Mouse (Mus musculus) A20 (cell line): ENCODE results near the gene Ntrk2.

ENCODE experiments used
- DNase-seq: peaks from one replicate; pipeline ENCODE4 v3.0.0-alpha.2; 2011; ENCODE audit warnings: low read depth, low spot score

The Ntrk2 gene

GRCm38 (mm10) chr13:58806397-58806892, at the start of gene Ntrk2:
Gene Ntrk2 (plus strand): TSS chr13:58806569.
- no peak for DNase-seq

DNA sequence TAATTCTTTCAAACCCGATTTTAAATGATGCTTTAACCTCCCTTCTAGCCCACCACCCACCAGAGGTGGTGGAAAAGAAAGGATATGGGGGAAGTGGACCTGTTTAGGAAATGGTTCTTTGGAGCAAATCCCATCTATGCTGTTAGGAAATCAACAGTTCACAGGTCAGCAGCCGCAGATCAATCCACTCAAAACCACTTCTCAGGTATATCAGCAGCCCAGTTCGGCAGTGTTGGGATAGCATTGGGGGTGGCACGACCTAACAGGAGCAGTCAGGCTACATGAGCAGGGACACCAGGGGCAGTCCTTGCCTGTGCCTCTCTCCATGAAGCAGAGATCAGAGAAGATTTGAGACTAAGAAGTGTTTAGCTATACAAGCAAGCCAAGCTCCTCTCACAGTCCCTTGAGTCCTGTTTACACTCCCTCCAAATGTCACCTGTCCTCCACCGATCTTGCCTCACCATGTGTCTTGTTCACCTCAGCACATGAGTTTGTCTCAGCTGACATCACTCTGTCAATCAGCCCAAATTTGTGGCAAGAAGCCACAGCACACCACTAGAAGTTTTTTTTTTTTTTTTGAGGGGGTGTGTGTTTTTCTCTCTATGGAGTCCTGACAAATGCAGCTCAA, 45.3 kb upstream of the Ntrk2 start:
- DNase-seq = no peak

GRCm38 (mm10) chr13:58768258-58768657, 38.1 kb upstream of the Ntrk2 start:
- DNase-seq = no peak

- no peak for DNase-seq
Observed at GRCm38 (mm10) chr13:58769438-58769837, 36.9 kb upstream of the Ntrk2 start.

DNA sequence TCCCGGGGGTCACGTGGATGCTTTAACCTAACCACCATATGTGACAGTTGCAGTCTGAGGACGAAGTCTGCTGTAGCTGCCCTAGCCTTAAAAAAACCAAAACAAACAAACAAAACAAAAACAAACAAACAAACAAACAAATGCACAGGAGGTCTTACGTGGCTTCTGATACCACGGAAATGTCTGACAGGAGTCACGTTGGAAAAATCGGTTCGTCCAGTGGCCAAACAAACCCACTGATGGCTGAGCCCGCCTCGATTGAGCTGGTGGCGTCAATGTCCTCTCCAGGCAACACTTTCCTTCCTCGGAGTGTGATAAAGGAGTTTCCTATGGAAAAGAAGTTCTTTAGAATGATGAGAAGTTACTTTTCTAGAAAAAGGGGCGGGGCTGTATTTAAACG, 27.1 kb upstream of the Ntrk2 start:
- DNase-seq = no peak

DNA sequence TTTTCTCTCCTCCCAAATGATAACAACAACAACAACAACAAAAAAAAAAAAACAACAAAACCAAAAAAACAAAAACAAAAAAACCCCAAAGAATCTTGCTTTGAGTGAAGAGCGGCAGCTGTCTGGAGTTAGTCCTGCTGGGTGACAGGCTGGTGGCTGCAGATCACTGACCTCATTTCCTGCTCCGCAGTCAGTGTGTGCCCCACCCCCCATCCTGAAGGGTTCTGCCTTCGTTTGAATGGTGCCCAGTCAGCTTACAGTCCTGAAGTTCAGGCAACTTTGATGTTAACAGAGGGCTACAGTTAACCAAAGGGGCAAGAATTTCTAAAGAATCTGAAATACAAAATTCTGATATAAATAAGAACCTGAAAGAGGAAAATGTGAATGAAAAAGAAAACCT, 19.9 kb upstream of the Ntrk2 start:
- no peak for DNase-seq

DNA sequence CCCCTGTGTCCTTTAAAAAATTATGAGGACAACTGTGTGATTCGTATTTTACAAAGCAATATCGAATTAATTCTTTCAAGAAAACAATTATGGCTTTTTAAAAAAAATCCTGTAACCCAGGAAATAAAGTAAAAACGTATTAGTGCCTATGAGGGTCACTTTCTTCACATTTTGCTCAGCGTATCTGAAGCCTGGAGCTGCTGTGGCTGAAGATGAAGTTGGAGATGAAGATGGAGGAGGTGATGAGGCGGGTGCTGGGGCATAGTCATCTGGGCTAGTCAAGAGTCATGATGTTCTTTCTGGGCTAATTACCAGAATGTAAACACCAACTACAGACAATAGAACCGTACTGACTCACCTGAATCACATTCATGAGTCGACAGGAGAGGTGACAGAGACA, 15.6 kb upstream of the Ntrk2 start:
- no peak for DNase-seq

DNA sequence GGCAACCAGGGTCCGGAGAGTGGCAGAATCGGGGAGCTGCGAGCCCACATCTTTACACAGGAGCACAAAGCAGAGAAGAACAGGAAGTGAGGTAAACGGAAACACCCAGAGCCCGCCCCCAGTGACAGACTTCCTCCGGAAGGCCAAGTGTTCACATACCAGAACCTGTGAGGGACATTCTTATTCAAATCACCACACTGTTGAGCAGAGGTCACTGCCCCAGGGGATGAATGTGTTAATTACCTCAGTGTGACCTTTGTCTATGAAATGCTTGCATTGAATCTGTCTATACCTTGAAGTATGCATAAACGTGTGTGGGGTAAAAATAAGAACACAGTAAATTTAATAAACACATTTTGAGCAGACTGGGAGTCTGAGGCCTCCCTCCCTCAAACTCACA, 9.0 kb upstream of the Ntrk2 start:
- no peak for DNase-seq

- no peak for DNase-seq
Observed at GRCm38 (mm10) chr13:58801291-58801690, 5.1 kb upstream of the Ntrk2 start.

DNA sequence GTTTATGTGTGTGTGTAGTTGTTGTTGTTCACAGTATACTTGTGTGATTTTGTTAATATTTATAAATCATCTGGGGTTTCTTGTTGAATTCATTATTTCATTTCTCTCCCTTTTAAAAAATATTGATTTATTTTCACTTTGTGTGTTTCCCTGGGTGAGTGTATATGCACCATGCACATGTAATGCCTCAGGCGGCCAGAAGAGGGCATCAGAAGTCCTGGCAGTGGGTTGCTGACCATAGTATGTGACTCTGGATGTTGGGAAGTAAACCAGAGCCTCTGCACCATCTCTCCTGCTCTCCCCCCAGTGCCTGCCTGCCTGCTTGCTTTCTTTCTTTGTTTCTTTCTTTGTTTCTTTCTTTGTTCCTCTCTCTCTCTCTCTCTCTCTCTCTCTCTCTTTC, 2.5 kb upstream of the Ntrk2 start:
- DNase-seq = no peak

DNA sequence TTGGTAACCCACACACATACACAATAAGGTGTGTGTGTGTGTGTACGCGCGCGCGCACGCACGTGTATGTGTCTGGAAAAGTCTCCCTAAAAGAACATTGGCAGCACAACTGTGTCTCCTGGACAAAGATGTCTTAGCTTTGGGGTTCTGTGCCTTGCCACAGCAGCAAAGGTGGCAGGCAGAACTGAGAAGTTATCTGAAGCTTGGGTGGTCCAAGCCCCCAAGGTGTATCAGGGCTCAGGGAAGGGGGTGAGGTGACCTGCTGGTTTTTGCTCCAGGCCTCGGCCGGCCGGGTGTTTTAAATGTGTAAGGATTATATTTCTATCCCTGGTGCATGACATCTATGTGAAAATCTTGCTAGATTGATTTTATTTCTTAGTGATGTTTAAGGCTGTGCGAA, 536 bp upstream of the Ntrk2 start:
- no peak for DNase-seq

DNA sequence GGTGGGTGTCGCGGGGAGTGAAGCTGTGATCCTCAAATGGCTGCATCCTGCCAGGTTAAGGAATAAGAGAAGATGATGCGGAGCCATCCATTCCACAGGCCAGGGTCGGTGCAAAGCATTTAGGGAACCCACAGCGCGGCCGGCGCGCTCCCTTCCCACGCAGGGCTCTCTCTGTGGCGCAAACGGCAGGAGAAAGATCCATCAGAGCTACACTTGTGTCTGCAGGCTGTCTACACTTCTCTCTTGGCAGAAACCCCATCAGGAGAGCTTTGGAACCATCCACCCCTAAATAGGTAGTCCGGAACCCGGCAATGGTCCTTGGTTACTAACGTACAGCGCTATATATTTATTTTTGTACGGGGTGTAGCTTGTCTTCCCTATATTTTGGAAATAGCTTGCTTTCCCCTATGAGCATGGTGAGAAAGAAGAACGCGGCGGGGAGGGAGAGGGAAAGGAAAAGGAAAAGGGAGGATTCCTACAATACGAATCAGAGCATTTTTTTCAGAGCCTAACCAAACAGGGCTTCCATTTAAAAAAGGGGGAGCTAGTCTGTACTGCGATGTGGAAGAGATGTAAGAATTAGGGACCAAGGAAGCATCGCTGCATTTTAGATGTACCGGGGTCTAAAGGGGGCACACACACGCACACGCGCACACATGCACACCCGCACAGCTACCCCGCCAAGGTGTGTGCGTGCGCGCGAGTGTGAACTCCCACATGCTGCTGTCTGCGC, 693 bp downstream of the Ntrk2 start:
- DNase-seq = no peak

- DNase-seq = no peak
Observed at GRCm38 (mm10) chr13:58807629-58808363, 1.4 kb downstream of the Ntrk2 start.

DNA sequence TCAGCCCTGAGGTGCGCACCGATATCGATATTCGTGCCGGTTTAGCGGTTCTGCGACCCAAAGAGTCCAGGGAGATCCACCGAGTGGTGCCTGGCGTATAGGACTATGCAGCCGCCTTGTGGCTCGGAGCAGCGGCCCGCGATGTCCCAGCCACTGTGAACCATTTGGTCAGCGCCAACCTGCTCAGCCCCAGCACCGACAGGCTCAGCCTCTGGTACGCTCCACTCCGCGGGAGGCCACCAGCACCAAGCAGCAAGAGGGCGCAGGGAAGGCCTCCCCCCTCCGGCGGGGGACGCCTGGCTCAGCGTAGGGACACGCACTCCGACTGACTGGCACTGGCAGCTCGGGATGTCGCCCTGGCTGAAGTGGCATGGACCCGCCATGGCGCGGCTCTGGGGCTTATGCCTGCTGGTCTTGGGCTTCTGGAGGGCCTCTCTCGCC, 2.0 kb downstream of the Ntrk2 start:
- no peak for DNase-seq

DNA sequence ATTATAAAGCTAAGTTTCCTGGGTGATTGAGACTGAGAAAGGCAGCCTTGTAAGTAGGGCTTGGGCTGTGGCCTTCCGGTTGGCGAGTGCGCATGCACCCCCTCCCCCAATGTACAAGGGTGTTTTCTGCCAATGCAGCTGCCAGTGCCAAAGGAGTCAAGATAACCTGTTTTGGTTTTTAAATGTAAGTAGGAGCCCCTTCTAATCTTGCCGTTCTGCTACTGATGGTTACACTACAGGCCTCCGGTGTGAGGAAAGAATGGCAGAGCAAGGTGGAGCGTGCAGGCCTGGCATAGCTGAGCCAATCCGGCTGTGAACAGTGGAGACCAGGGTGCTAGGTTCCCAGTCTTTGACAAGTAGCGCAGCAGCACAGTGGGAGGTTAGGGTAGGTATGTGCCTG, 3.6 kb downstream of the Ntrk2 start:
- DNase-seq = no peak

DNA sequence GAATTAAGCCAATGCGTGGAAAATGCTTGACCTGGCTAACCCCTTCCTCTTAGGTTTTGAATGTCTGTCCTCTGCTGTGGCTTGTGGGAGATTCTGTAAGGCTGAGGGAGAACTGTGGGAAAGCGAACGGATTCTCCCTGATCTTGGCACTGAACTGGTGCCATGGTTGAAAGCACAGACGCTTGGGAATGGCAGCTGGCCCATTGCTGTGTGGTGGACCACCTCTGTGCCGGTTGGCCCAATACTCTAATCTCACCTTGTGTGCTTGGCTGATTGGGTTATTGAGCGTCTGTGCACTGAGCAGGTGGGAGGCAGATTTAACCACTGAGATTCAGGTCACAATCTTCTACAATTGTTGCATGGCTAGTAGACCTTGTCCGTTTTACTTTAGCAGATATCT, 18.4 kb downstream of the Ntrk2 start:
- DNase-seq = no peak

GRCm38 (mm10) chr13:58826356-58827197, 20.2 kb downstream of the Ntrk2 start:
- DNase-seq = no peak

DNA sequence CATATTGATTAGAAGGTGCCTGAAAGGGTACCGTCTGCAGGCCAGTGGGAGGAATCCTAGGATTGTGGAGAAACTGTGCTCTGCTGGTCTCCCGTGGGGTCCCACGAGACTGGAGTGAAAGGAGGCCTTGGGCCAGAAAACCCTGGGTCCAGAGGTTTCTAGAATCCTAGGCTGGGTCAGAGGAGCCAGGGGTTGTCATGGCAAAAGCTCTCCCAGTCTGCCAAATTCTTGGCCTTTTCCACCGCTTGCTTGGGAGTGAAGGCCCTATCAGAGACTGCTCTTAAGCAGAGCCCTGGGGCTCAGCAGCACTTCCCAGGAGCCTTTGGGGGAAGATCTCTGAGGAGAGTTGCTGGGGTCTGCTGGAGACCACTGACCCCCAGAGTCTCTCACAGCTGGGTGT, 25.6 kb downstream of the Ntrk2 start:
- no peak for DNase-seq

- DNase-seq = no peak
Observed at GRCm38 (mm10) chr13:58834726-58835125, 28.4 kb downstream of the Ntrk2 start.

DNA sequence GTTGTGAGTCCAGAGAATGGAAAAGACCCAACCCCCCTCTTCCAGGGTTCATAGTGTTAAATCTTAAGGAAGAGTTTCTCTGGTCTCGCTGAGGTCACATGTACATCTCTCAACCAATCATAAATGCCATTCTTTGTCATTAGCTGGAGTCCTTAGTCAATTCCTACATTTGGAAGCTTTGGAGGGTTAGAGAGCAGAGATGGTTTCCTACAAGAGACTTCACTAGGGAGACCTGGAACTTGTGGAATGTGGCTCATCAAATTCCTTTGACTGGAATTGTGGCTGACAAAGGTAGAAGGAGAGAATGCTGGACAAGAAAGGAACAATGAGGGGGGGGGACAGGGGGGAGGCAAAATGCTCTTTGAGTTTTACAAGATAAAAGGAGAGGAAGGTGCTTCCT, 30.5 kb downstream of the Ntrk2 start:
- no peak for DNase-seq

DNA sequence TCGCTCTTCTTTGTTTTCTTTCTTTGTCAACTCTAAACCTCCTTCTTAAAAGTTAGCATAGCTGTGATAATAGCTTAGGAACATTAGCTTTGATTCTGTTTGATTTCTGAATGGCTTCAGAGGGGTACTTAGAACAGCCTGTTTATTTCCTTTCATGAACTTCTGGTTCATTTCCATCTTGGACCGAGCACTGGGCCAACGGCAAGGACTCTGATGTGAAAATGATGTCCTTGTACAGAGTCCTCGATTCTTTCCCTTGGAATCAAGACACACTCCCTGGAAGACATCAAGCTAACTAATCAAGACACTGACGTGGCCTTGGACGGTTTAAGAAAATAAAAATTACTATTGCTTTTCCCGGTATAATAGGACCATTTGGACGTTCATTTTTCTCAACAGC, 31.7 kb downstream of the Ntrk2 start:
- DNase-seq = no peak
